Mouse (Mus musculus) embryonic fibroblast, embryonic 13.5 days (primary cell): ENCODE measurements around the gene Actn2.

Experiments used
- CTCF ChIP-seq: IDR thresholded peaks from 2 replicates; pipeline ENCODE4 v1.5.1; 2011; ENCODE audit warnings: mild to moderate bottlenecking, control low read depth, low read length, moderate library complexity, borderline replicate concordance; ENCODE audit not compliant: insufficient read depth
- POLR2A ChIP-seq: IDR thresholded peaks from 2 replicates; pipeline ENCODE4 v1.6.1; 2011; ENCODE audit warnings: low read depth, mild to moderate bottlenecking, control low read depth, low read length, moderate library complexity

- no peak for TF ChIP-seq POLR2A
- no peak for TF ChIP-seq CTCF
Measured at GRCm38 (mm10) chr13:12297777-12298176, 42.8 kb downstream of the Actn2 start.
